Mouse (Mus musculus): ENCODE data around the gene Treh. TPM values are rescaled to one million over a fixed set of nuclear protein-coding genes. Genes with fewer than 3 reads are reported as not detected.

Gene Treh
- total and polyA plus RNA-seq, 2 experiments from 2014 or later, result not detected

GRCm38 (mm10) chr9:44655098-44656066, 17.7 kb upstream of the Treh start:
- no peak overlapping the region for H3K4me3 ChIP-seq (ENCODE audit: low read depth, low read length)
- DNase-seq (ENCODE audit: low spot score), result peak; percentile 92
- no peak overlapping the region for H3K9ac ChIP-seq (replicated peaks; ENCODE audit: low read length, poor library complexity, severe bottlenecking)
- TF ChIP-seq CTCF (IDR thresholded peaks at IDR 0.05), result peak; percentile 84
- no peaks in the 10 kb centered on the region for H3K4me1 ChIP-seq (ENCODE audit: insufficient read depth, low read length)
- no peaks in the 10 kb centered on the region for H3K27me3 ChIP-seq (ENCODE audit: insufficient read depth, low read length)
- no peaks in the 10 kb centered on the region for H3K36me3 ChIP-seq (ENCODE audit: insufficient read depth, low read length)
- 25% methylated on average over 26 of the region's 26 CpGs for WGBS
- H3K9me3 ChIP-seq (ENCODE audit: low read length), result no peaks in the 10 kb centered on the region
- no peak overlapping the region for H3K27ac ChIP-seq (ENCODE audit: low read depth, low read length)
- ATAC-seq (ENCODE audit: low FRiP score), result peak; percentile 20; the same call in 1 of the 2 replicates
- peak overlapping the region; percentile 37 for H3K4me2 ChIP-seq (ENCODE audit: low read depth, low read length, poor library complexity, severe bottlenecking)

GRCm38 (mm10) chr9:44663706-44664105, 9.3 kb upstream of the Treh start:
- ATAC-seq (ENCODE audit: low FRiP score), result no peak
- no peak for DNase-seq (ENCODE audit: low spot score)
- no peaks in the 10 kb centered on the region for H3K9me3 ChIP-seq (ENCODE audit: low read length)
- no peaks in the 10 kb centered on the region for H3K36me3 ChIP-seq (ENCODE audit: insufficient read depth, low read length)
- WGBS, result 90% methylated on average over 6 of the region's 6 CpGs
- no peak overlapping the region for H3K27ac ChIP-seq (ENCODE audit: low read depth, low read length)
- H3K4me1 ChIP-seq (ENCODE audit: insufficient read depth, low read length), result no peaks in the 10 kb centered on the region
- H3K4me3 ChIP-seq (ENCODE audit: low read depth, low read length), result no peak overlapping the region
- TF ChIP-seq CTCF (IDR thresholded peaks at IDR 0.05), result no peak
- no peaks in the 10 kb centered on the region for H3K27me3 ChIP-seq (ENCODE audit: insufficient read depth, low read length)
- H3K9ac ChIP-seq (replicated peaks; ENCODE audit: low read length, poor library complexity, severe bottlenecking), result no peak overlapping the region
- no peak overlapping the region for H3K4me2 ChIP-seq (ENCODE audit: low read depth, low read length, poor library complexity, severe bottlenecking)

- Histone ChIP-seq H3K9me3 (ENCODE audit: low read length) (no peaks in the 10 kb centered on the region), H3K4me2 (ENCODE audit: low read depth, low read length, poor library complexity, severe bottlenecking) (no peak overlapping the region), H3K27ac (ENCODE audit: low read depth, low read length) (no peak overlapping the region), H3K4me1 (ENCODE audit: insufficient read depth, low read length) (no peaks in the 10 kb centered on the region), H3K9ac (replicated peaks; ENCODE audit: low read length, poor library complexity, severe bottlenecking) (no peak overlapping the region), H3K36me3 (ENCODE audit: insufficient read depth, low read length) (no peaks in the 10 kb centered on the region), H3K27me3 (ENCODE audit: insufficient read depth, low read length) (no peaks in the 10 kb centered on the region), H3K4me3 (ENCODE audit: low read depth, low read length) (no peak overlapping the region)
- ATAC-seq (ENCODE audit: low FRiP score), result no peak
- no peak for DNase-seq (ENCODE audit: low spot score)
- WGBS, result 94% methylated on average over 5 of the region's 5 CpGs
- TF ChIP-seq CTCF (IDR thresholded peaks at IDR 0.05), result no peak
Measured at GRCm38 (mm10) chr9:44671416-44671815, 1.6 kb upstream of the Treh start.

GRCm38 (mm10) chr9:44672291-44672865, 655 bp upstream of the Treh start:
- Histone ChIP-seq H3K9me3 (ENCODE audit: low read length) (no peaks in the 10 kb centered on the region), H3K9ac (replicated peaks; ENCODE audit: low read length, poor library complexity, severe bottlenecking) (no peak overlapping the region), H3K4me2 (ENCODE audit: low read depth, low read length, poor library complexity, severe bottlenecking) (no peak overlapping the region), H3K36me3 (ENCODE audit: insufficient read depth, low read length) (no peaks in the 10 kb centered on the region), H3K4me3 (ENCODE audit: low read depth, low read length) (no peak overlapping the region), H3K4me1 (ENCODE audit: insufficient read depth, low read length) (no peaks in the 10 kb centered on the region), H3K27ac (ENCODE audit: low read depth, low read length) (no peak overlapping the region), H3K27me3 (ENCODE audit: insufficient read depth, low read length) (no peaks in the 10 kb centered on the region)
- 62% methylated on average over 2 of the region's 2 CpGs for WGBS
- no peak for TF ChIP-seq CTCF (IDR thresholded peaks at IDR 0.05)
- DNase-seq (ENCODE audit: low spot score), result no peak
- no peak for ATAC-seq (ENCODE audit: low FRiP score)

GRCm38 (mm10) chr9:44678288-44678871, 5.3 kb downstream of the Treh start:
- Histone ChIP-seq H3K4me3 (ENCODE audit: low read depth, low read length) (no peak overlapping the region), H3K27me3 (ENCODE audit: insufficient read depth, low read length) (no peaks in the 10 kb centered on the region), H3K4me2 (ENCODE audit: low read depth, low read length, poor library complexity, severe bottlenecking) (no peak overlapping the region), H3K9ac (replicated peaks; ENCODE audit: low read length, poor library complexity, severe bottlenecking) (no peak overlapping the region), H3K36me3 (ENCODE audit: insufficient read depth, low read length) (no peaks in the 10 kb centered on the region), H3K4me1 (ENCODE audit: insufficient read depth, low read length) (no peaks in the 10 kb centered on the region), H3K27ac (ENCODE audit: low read depth, low read length) (no peak overlapping the region), H3K9me3 (ENCODE audit: low read length) (no peaks in the 10 kb centered on the region)
- DNase-seq (ENCODE audit: low spot score) (no peak), ATAC-seq (ENCODE audit: low FRiP score) (no peak)
- peak; percentile 46; the same call in 1 of the 2 replicates for TF ChIP-seq CTCF (IDR thresholded peaks at IDR 0.05)
- WGBS, result 90% methylated on average over 2 of the region's 2 CpGs

- 61% methylated on average over 5 of the region's 5 CpGs for WGBS
- Histone ChIP-seq H3K27me3 (ENCODE audit: insufficient read depth, low read length) (no peaks in the 10 kb centered on the region), H3K4me2 (ENCODE audit: low read depth, low read length, poor library complexity, severe bottlenecking) (no peak overlapping the region), H3K4me1 (ENCODE audit: insufficient read depth, low read length) (no peaks in the 10 kb centered on the region), H3K9ac (replicated peaks; ENCODE audit: low read length, poor library complexity, severe bottlenecking) (no peak overlapping the region), H3K27ac (ENCODE audit: low read depth, low read length) (no peak overlapping the region), H3K36me3 (ENCODE audit: insufficient read depth, low read length) (no peaks in the 10 kb centered on the region), H3K4me3 (ENCODE audit: low read depth, low read length) (no peak overlapping the region), H3K9me3 (ENCODE audit: low read length) (no peaks in the 10 kb centered on the region)
- DNase-seq (ENCODE audit: low spot score), result no peak
- ATAC-seq (ENCODE audit: low FRiP score), result no peak
- TF ChIP-seq CTCF (IDR thresholded peaks at IDR 0.05), result no peak
Measured at GRCm38 (mm10) chr9:44679565-44679964, 6.5 kb downstream of the Treh start.
